Mouse (Mus musculus): ENCODE measurements around the gene Kcne3. TPM values are rescaled to one million over a fixed set of nuclear protein-coding genes. Genes with fewer than 3 reads are reported as not detected.

Kcne3 gene
- total and polyA plus RNA-seq, 2 experiments: 1.6 to 4.5 TPM

GRCm38 (mm10) chr7:100178016-100178890 is 2.0 kb downstream of the Kcne3 start:
- WGBS: 19% methylated on average over 30 of the region's 30 CpGs
- H3K27me3 ChIP-seq (ENCODE audit: control insufficient read depth, insufficient read depth, low read length): peaks cover 2% of the 10 kb centered on the region; the same call in 1 of the 2 replicates
- H3K27ac ChIP-seq (replicated peaks; ENCODE audit: insufficient read depth, low read depth, low read length): no peak overlapping the region
- peak overlapping the region; percentile 6 for H3K4me3 ChIP-seq (ENCODE audit: insufficient read depth, low read depth, low read length)
- peak overlapping the region; percentile 9; the same call in 1 of the 2 replicates for H3K9ac ChIP-seq (ENCODE audit: low read depth, low read length)
- no peak for DNase-seq (ENCODE audit: extremely low read depth, low read depth, low spot score)
- H3K79me2 ChIP-seq (ENCODE audit: control insufficient read depth, insufficient read depth, low read length): no peaks in the 10 kb centered on the region
- TF ChIP-seq CTCF (IDR thresholded peaks at IDR 0.05; ENCODE audit: low read depth, low read length) (no peak), POLR2A (IDR thresholded peaks at IDR 0.05; ENCODE audit: extremely low read depth, insufficient read depth, low read length) (no peak)
- H3K36me3 ChIP-seq (ENCODE audit: control insufficient read depth, insufficient read depth, low read length): no peaks in the 10 kb centered on the region
- H3K4me1 ChIP-seq (ENCODE audit: control insufficient read depth, insufficient read depth, low read length): no peaks in the 10 kb centered on the region

DNA sequence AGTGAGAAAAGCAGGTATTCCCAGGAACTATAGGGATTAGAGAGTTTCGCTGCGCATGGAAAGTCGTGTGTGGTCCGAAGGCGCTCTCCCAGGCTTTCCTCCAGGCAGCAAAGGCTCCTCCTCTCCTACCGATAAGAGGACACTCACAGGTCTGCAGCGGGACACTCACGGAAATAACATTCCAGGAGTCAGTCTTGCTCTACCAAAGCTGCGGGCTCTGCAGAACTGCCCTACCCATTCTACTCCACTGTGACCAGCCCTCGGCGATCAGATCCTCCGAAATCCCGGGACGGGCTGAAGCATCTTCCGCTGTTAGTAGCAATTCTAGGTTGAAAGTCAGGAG is 2.6 kb downstream of the Kcne3 start:
- H3K4me1 ChIP-seq (ENCODE audit: control insufficient read depth, insufficient read depth, low read length): no peaks in the 10 kb centered on the region
- peaks cover 2% of the 10 kb centered on the region; the same call in 1 of the 2 replicates for H3K27me3 ChIP-seq (ENCODE audit: control insufficient read depth, insufficient read depth, low read length)
- peak overlapping the region; percentile 6; the same call in 1 of the 2 replicates for H3K4me3 ChIP-seq (ENCODE audit: insufficient read depth, low read depth, low read length)
- no peak overlapping the region for H3K27ac ChIP-seq (replicated peaks; ENCODE audit: insufficient read depth, low read depth, low read length)
- WGBS: 5% methylated on average over 15 of the region's 15 CpGs
- H3K79me2 ChIP-seq (ENCODE audit: control insufficient read depth, insufficient read depth, low read length): no peaks in the 10 kb centered on the region
- H3K36me3 ChIP-seq (ENCODE audit: control insufficient read depth, insufficient read depth, low read length): no peaks in the 10 kb centered on the region
- DNase-seq (ENCODE audit: extremely low read depth, low read depth, low spot score): no peak
- no peak for TF ChIP-seq POLR2A (IDR thresholded peaks at IDR 0.05; ENCODE audit: extremely low read depth, insufficient read depth, low read length)
- TF ChIP-seq CTCF (IDR thresholded peaks at IDR 0.05; ENCODE audit: low read depth, low read length): no peak
- H3K9ac ChIP-seq (ENCODE audit: low read depth, low read length): no peak overlapping the region

DNA sequence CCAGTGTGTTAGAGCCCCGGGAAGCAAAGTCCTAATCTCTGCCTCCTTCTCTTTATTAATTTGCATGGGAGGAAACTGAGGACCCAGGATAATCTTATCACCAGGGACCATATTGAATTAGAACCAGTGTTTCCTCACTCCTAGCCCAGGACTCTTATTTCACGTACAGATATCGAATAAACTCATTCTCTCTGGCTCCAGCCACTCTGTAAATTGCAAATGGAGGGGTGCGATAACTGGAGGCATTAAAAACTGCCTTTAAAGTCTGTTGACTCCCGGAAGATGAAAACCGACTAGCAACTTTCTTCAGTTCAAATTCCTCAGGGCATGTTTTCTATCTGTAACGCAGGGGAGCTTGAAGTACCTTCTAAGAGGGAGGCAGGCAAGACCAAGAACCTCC is 3.1 kb downstream of the Kcne3 start:
- no peak for DNase-seq (ENCODE audit: extremely low read depth, low read depth, low spot score)
- H3K4me1 ChIP-seq (ENCODE audit: control insufficient read depth, insufficient read depth, low read length): no peaks in the 10 kb centered on the region
- no peak overlapping the region for H3K4me3 ChIP-seq (ENCODE audit: insufficient read depth, low read depth, low read length)
- TF ChIP-seq POLR2A (IDR thresholded peaks at IDR 0.05; ENCODE audit: extremely low read depth, insufficient read depth, low read length): no peak
- TF ChIP-seq CTCF (IDR thresholded peaks at IDR 0.05; ENCODE audit: low read depth, low read length): no peak
- H3K27me3 ChIP-seq (ENCODE audit: control insufficient read depth, insufficient read depth, low read length): peaks cover 2% of the 10 kb centered on the region; the same call in 1 of the 2 replicates
- no peaks in the 10 kb centered on the region for H3K36me3 ChIP-seq (ENCODE audit: control insufficient read depth, insufficient read depth, low read length)
- H3K9ac ChIP-seq (ENCODE audit: low read depth, low read length): no peak overlapping the region
- no peaks in the 10 kb centered on the region for H3K79me2 ChIP-seq (ENCODE audit: control insufficient read depth, insufficient read depth, low read length)
- H3K27ac ChIP-seq (replicated peaks; ENCODE audit: insufficient read depth, low read depth, low read length): no peak overlapping the region
- 62% methylated on average over 7 of the region's 7 CpGs for WGBS

- Histone ChIP-seq H3K4me3 (ENCODE audit: insufficient read depth, low read depth, low read length) (no peak overlapping the region), H3K79me2 (ENCODE audit: control insufficient read depth, insufficient read depth, low read length) (no peaks in the 10 kb centered on the region), H3K27me3 (ENCODE audit: control insufficient read depth, insufficient read depth, low read length) (peaks cover 2% of the 10 kb centered on the region; the same call in 1 of the 2 replicates), H3K4me1 (ENCODE audit: control insufficient read depth, insufficient read depth, low read length) (no peaks in the 10 kb centered on the region), H3K9ac (ENCODE audit: low read depth, low read length) (no peak overlapping the region), H3K27ac (replicated peaks; ENCODE audit: insufficient read depth, low read depth, low read length) (no peak overlapping the region), H3K36me3 (ENCODE audit: control insufficient read depth, insufficient read depth, low read length) (no peaks in the 10 kb centered on the region)
- no peak for TF ChIP-seq POLR2A (IDR thresholded peaks at IDR 0.05; ENCODE audit: extremely low read depth, insufficient read depth, low read length)
- TF ChIP-seq CTCF (IDR thresholded peaks at IDR 0.05; ENCODE audit: low read depth, low read length): no peak
- DNase-seq (ENCODE audit: extremely low read depth, low read depth, low spot score): no peak
- WGBS: 56% methylated on average over 7 of the region's 7 CpGs
These were observed 3.6 kb downstream of the Kcne3 start for GRCm38 (mm10) chr7:100179836-100180407.

DNA sequence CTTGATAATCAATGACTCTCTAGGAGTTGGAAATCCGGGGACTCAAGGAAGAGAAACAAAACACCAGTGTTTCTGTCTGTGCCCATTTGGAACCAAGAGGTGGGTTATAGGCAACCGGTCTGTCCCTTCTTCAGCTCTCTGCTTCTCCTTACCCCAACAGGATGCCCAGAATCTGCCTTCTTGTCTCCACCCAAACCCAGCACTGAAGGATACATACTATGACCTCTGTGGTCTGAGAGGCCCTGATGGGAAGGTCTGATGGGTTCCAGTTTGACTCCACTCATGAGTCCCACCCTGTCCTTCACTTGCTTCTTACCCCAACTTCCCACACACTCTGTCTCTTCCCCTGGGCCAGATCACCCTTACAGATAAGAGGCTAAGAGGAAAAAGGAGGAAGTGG is 4.9 kb downstream of the Kcne3 start:
- TF ChIP-seq POLR2A (IDR thresholded peaks at IDR 0.05; ENCODE audit: extremely low read depth, insufficient read depth, low read length) (no peak), CTCF (IDR thresholded peaks at IDR 0.05; ENCODE audit: low read depth, low read length) (no peak)
- Histone ChIP-seq H3K9ac (ENCODE audit: low read depth, low read length) (no peak overlapping the region), H3K36me3 (ENCODE audit: control insufficient read depth, insufficient read depth, low read length) (no peaks in the 10 kb centered on the region), H3K27ac (replicated peaks; ENCODE audit: insufficient read depth, low read depth, low read length) (no peak overlapping the region), H3K79me2 (ENCODE audit: control insufficient read depth, insufficient read depth, low read length) (no peaks in the 10 kb centered on the region), H3K4me1 (ENCODE audit: control insufficient read depth, insufficient read depth, low read length) (no peaks in the 10 kb centered on the region), H3K4me3 (ENCODE audit: insufficient read depth, low read depth, low read length) (no peak overlapping the region), H3K27me3 (ENCODE audit: control insufficient read depth, insufficient read depth, low read length) (peaks cover 2% of the 10 kb centered on the region; the same call in 1 of the 2 replicates)
- WGBS: 91% methylated on average over 2 of the region's 2 CpGs
- DNase-seq (ENCODE audit: extremely low read depth, low read depth, low spot score): no peak

Data from liver, adult 2 months (tissue).